Mouse (Mus musculus) frontal cortex, postnatal 25 days (tissue): Measurements from ENCODE around the gene Pla2g1b.
A peak's percentile ranks its signal among the peaks of the same experiment; 100 is the strongest.

Experiments used
- DNase-seq, 2 experiments: peaks; one replicate each; pipeline ENCODE4 v3.0.0; 2022; ENCODE audit warnings: low spot score in 2 of 2

Gene Pla2g1b

GRCm38 (mm10) chr5:115444130-115444529 is 21.9 kb upstream of the Pla2g1b start:
- no peak for DNase-seq

DNA sequence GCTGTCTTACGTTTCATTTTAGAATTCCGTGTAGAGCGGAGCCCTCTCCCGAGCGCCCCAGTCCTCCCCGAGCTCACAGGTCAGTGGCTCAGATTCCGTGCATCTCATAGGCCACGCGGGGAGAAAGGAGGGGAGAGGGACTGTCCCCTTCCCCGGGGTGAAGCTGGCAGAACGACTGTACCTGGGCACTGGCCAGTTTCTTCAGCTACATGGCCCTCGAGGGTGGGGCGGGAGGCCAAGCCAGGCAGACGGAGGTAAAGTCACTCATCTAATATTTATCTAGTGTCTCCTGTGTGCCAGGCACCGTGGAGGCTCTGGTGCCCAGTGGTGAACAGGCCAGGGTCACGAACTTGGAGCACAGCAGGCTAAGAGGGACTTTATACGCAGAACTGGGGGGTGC is 19.0 kb upstream of the Pla2g1b start:
- no peak for DNase-seq

DNA sequence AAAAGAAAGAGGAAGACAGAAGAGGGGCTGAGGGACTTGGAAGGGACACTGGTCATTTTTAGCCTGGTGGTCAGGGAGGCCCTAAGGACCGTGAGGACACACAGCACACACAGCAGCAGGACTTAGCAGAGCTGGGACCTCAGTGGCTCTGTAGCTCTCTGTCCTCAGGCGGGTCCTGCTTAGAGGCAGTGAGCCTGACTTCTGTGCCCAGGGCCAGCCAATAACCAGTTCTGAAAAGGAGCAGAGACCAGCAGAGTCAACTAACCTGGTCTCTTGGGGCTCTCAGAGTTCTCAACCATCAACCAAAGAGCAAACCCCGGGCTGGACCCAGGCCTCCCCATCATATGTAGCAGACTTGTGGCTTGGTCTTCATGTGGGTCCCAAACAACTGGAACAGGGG is 16.8 kb upstream of the Pla2g1b start:
- DNase-seq = no peak

DNA sequence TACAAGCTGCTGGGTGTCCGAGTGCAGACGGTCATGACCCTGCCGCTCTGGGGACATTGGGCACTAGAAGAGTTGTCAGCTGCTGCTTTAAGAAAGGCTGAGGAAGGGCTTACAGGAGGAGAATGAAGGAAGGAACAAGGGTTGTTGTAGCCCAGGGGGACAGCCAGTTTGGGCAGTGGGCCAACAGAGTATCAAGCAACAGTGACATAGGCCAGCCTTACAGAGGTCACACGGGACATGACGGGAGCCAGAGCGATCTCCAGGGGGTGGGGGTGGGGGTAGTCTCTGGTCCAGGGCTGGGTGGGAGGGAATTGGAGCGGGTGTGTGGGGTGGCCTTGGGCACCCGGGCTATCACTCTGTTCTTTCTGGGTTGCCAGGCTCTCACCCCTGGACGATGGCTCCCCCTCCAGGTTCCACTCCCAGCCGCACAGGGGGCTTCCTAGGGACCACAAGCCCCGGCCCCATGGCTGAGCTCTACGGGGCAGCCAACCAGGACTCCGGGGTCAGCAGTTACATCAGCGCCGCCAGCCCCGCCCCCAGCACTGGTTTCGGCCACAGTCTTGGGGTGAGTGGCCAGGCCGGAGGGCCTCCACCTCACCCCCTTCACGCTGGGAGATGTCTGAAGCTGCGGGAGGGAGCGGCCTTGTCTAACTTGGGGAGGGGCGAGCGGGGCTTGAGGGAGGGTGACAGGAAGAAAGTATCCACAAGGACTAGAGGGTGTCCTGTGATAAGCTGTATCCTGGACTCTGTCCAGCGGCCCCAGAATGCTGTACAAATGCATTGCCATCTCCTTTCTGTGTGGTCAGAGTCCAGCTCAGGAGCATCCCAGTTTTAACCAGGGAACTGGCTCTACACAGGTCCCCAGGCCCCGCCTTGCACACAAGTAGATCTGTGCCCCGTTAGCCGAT is 15.4 kb upstream of the Pla2g1b start:
- no peak for DNase-seq

- DNase-seq = no peak
These were observed 11.5 kb upstream of the Pla2g1b start for GRCm38 (mm10) chr5:115454422-115455090.

DNA sequence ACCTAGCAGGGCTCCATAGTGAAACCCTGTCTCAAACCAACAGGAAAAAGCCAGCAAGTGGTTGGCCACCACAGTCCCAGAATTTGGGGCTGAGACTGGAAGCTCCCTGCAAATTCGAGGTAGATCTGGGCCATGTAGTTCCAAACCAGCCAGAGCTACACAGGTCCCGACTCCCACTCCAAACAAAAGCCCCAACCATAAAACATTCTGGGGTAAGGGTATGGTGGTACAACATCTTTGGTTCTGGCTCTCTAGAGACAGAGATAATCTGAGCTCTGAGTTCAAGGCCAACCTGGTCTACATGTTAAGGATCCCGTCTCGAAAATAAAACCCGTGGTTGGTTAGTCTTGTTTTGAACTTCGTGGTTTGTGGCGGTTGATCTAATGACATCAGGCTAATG is 10.2 kb upstream of the Pla2g1b start:
- no peak for DNase-seq

- DNase-seq = no peak
These were observed 7.1 kb upstream of the Pla2g1b start for GRCm38 (mm10) chr5:115458918-115459317.

DNA sequence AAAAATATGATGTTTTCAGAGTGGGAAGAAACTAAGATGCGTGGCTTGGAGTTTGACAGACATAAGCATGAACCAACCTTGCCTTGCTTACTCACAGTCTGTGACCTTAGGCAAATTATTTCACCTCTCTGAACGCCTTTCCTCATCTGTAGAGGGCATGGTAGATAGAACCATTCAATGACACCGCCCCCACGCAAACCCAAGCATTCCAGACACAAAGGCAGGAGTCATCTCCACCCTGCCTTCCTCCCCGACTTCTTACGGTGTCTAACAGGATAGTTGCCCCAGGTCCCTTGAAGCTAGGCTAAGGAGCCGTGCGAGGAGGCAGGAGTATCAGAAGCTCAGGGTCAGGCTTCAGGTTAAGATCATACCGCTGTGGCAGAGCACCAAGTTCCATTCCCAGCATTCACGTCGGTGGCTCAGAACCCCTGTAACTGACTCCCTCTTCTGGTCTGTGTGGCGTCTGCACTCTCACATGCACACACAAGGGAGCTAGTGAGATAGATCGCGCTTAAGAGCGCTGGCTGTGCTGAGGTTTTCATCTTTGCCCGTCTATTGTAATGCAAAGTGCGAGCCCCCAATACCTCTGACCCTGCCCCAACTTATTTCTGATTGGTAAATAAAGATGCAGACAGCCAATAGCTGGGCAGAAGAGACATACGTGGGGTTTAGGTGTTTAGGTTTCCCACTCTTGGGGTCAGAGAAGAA is 1.5 kb upstream of the Pla2g1b start:
- no peak for DNase-seq

DNA sequence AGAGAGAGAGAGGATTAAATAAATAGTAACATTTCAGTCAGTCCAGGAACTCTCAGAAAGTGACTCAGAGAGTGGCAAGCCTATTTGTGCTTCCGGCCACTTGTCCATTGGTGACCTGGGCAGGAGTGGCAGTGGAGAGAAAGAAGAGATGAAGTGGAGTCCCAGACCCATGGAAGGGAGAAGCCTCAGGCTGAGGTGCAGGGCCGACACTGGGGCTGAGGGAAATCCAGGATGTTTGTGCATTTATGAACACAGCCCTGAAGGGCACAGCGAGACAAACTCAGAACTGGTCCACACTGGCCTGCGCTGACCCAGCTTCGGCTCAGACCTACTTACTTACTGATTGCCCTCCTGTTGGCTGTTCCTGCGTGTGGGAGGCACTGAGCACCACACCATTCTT is 3.7 kb downstream of the Pla2g1b start:
- DNase-seq = no peak

DNA sequence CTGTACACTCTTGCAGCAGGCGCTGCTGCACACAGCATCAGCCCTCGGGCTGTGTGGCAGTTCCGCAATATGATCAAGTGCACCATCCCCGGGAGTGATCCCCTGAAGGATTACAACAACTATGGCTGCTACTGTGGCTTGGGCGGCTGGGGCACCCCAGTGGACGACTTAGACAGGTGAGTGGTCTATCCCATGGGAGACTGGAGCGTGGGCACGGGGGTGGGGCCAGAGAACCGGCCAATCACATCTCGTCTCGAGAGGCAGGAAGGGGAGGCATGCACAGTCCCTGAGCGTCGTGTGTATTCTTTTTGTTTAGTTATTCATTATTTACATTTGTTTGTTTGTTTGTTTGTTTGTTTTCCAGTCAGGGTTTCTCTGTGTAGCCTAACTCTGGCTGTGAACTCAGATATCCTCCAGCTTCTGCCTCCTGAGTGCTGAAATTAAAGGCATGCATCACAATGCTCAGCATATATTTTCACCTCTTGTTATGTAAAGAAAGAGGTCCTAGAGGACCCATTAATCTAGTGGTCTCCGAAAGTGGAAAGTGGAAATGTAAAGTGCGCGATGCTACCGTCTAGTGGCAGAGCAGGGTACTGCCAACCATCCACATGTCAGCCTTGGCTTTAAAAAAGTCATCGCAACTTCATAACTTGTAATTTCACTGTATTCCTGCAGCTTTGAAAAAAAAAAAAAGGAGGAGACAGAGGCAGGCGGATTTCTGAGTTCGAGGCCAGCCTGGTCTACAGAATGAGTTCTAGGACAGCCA is 4.9 kb downstream of the Pla2g1b start:
- DNase-seq = peak; percentile 41 to 52

DNA sequence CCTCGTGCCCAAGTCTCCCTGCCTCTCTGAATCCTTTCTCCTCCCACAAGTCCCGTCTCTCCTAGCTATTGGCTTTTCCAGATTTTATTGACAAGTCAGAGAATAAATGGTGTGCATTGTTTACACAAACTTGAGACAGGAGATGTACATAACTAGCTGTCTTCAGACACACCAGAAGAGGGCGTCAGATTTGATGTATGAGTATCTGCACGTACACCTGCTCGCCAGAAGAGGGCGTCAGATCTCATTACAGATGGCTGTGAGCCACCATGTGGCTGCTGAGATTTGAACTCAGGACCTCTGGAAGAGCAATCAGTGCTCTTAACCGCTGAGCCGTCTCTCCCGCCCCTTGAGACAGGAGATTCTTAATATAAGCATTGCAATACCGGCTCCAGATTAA is 7.1 kb downstream of the Pla2g1b start:
- no peak for DNase-seq

DNA sequence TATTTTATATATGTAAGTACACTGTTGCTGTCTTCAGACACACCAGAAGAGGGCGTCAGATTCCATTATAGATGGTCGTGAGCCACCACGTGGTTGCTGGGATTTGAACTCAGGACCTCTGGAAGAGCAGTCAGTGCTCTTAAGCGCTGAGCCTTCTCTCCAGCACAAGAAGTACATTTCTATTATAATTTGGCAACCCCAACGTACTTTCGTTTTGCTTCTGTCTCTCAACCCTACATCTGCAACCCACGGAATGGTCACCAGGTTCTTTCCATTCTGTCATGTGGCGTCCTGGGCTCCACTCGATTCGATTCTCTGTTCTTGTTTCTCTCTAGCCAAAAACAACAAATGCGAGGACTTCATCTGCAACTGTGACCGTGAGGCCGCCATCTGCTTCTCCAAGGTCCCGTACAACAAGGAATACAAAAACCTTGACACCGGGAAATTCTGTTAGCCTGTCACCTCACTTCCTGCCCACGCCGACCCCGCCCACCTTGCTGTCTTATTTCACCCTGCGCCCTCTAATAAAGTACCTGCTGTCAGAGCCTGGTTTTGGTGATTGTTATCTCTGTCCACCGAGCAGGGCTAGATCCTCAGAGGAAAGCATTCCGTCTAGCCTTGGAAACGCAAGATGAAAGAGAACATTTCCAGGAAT is 8.2 kb downstream of the Pla2g1b start:
- no peak for DNase-seq

DNA sequence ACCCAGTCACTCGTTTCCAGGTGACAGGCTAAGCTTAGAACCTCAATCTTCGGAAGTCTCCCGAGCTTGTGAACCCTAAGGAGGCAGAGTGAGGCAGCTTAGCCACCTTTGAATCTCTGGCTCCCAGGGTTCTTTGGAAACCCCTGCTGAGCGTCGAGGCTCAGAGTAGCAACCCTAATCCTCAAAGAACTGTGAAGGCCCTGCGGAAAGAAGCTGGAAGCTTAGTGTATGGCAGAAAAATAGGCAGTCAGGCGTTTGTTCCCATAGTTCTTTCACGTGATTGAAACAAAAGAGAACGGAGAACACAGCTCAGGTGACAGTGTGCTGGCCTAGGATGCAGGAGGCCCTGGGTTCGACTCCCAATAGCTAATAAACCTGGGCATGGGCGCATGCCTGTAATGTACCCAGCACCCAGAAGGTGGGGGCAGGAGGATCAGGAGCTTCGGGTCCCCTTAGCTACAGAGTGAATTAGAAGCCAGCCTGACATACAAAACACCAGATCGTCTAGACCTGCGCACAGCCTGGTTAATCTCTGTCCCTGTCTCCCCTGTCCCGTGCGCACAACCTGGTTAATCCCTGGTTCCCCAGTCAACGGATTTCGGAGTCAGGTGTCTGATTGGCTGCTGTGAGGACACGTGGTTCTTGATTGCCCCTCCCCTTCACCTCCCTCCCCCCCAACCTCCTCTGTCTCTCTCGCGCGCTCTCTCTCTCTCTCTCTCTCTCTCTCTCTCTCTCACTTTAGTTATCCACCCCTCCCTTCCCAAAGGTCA is 9.5 kb downstream of the Pla2g1b start:
- DNase-seq = no peak

DNA sequence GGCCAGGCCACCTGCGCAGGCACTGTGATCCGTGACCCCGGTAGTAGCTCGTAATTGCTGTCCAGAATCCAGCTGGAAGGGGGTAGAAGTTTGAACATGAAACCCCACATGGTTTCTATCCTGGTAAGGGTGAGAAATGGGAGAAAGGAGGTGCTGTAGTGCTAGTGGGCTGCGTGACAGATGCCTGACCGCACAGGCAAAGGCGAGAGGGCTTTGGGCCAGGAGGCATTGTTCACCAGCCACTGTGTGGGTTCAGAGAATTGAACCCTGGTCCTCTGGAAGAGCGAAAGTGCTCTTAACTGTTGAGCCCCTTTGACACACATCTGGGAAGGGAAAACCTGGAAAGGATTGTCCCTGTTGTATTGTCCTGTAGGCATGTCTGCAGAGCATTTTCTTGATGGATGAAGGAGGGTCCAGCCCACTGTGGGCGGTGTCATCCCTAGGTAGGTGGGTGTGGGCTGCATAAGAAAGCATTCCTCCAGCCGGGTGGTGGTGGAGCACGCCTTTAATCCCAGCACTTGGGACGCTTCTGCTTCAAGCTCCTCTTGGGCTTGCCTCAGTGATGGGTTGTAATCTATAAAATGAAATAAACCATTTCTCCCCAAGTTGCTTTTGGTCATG is 10.2 kb downstream of the Pla2g1b start:
- DNase-seq = no peak

DNA sequence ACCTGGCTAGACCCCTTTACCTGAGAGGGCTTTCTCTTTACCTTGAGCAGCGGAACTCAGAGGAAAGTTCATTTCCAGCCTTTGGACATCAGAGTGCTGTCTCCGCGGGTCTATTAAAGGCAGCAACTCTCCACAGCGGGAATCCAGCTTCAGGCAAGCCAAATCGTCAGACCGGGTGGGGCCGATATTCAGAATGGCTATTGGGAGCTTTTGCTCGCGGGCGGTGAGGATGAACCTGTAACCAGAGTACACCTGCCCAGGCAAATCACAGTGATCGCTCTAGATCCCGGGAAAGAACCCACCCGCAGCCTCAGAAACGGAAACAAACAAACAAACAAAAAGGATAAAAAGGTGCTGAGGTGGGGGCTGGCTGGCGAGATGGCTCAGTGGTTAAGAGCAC is 13.5 kb downstream of the Pla2g1b start:
- no peak for DNase-seq

- no peak for DNase-seq
These were observed 14.0 kb downstream of the Pla2g1b start for GRCm38 (mm10) chr5:115480101-115480500.

DNA sequence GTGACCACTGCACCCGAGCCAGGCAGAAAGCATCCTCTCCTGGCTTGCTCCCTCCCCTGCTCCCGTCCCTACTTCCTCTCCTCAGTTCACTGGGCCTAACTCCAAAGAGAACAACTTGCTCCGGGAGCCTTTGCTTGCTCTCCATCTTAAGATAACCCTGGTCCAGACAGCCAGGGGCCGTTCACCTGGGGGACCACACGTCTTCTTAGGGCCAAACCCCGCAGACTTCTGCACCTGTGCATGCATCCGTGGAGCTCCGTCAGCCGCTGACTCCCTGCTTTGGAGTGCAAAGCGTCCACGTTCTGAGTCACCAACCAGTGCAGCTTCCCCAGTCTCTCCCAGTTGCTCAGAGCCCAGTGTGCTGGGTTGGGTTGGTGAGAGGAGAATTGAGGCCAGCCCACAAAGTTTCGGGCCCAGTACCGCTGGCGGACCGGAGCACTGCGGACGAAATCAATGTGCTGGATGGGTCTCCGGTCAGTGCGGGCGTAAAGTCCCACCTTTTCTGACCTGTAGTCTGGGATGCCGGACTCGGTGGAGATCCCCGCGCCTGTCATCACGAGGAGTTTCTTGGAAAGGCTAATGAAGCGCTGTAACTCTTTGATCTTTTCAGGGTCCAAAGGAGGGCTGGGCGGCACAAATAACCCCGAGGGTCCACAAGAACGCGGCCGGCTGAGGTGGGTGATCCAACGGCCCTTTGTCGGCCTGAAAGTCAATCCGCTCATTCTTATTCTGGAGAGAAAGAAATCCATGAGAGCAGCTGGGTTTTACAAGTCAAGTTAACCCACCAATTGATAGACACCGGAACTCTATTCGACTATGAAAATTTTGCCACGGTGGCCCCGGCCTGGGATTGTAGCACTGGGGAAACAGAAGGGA is 16.6 kb downstream of the Pla2g1b start:
- DNase-seq = no peak

- no peak for DNase-seq
These were observed 17.3 kb downstream of the Pla2g1b start for GRCm38 (mm10) chr5:115483385-115483784.
